Mouse (Mus musculus): ENCODE results near the gene Ptpn6.

DNA sequence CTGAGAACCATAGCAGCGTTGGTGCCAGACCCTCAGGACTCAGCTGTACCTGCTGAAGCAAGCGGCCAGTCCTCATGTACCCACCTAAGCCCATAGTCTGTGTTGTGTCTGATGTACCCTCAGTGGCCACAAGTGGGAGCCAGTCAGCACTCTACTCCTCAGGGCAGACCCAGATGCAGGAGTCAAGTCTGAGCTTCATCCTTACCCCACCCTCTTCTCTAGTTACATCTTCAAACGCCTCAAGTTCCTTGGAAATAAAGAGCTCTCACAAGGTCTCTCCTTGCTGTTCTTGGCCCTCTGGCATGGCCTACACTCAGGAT, 35.8 kb downstream of the Ptpn6 start:
- peak; percentile 88 for TF ChIP-seq CTCF (conservative IDR thresholded peaks at IDR 0.05; ENCODE audit: insufficient read depth, insufficient read length, low read depth, low read length)
- no peak for TF ChIP-seq POLR2A (IDR thresholded peaks at IDR 0.05; ENCODE audit: low read depth, low read length)

Measured in kidney, adult 2 months (tissue).